Mouse (Mus musculus) bone marrow, adult 2 months (tissue): Measurements from ENCODE around the gene Ndufb2.

Experiments
- CTCF ChIP-seq: fragments of 200-500 bp; IDR thresholded peaks from 2 replicates; pipeline ENCODE4 v1.5.1; 2011; ENCODE audit warnings: low read length, control low read depth; ENCODE audit not compliant: control insufficient read depth, insufficient read depth
- POLR2A ChIP-seq: fragments of 200-500 bp; IDR thresholded peaks from 2 replicates; pipeline ENCODE4 v1.6.1; 2011; ENCODE audit warnings: low read depth, mild to moderate bottlenecking, control low read depth, low read length, borderline replicate concordance; ENCODE audit not compliant: control insufficient read depth

DNA sequence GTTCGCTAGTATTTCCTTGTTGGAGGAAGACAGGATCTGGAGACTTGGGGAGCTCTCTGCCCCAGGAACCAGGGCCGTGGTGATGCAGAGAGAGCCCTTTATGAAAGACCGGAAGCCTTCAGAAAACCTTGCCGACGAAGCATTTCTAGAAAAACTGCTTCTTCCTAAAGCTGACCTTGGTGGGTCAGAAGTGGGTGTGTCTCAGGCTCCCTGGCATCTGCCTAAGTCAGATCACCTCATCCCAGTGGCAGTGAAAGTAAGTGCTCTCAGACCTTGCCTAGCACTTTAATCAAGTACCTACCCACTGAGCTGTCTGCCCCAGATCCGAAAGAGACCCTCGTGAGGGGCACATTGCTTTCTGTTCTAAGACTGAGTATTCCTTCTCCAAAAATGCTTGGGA is 17.4 kb upstream of the Ndufb2 start:
- TF ChIP-seq CTCF = no peak
- TF ChIP-seq POLR2A = no peak
